Mouse (Mus musculus) lung, adult 18-20 months (tissue): ENCODE measurements around the gene Xpr1.

ENCODE experiments used
- DNase-seq, 2 experiments: peaks; one replicate each; pipeline ENCODE4 v3.0.0; 2022; ENCODE audit warnings: mixed read lengths in 2 of 2

The Xpr1 gene

GRCm38 (mm10) chr1:155400056-155400455 lies 17.2 kb downstream of the Xpr1 start:
- DNase-seq = no peak

GRCm38 (mm10) chr1:155394829-155395228 lies 22.4 kb downstream of the Xpr1 start:
- no peak for DNase-seq

- DNase-seq = no peak
These were observed 23.2 kb downstream of the Xpr1 start for GRCm38 (mm10) chr1:155394021-155394420.

GRCm38 (mm10) chr1:155392825-155393224 lies 24.4 kb downstream of the Xpr1 start:
- no peak for DNase-seq

GRCm38 (mm10) chr1:155391537-155391936 lies 25.7 kb downstream of the Xpr1 start:
- DNase-seq = no peak

- no peak for DNase-seq
These were observed 28.8 kb downstream of the Xpr1 start for GRCm38 (mm10) chr1:155388418-155388817.

GRCm38 (mm10) chr1:155386551-155386950 lies 30.7 kb downstream of the Xpr1 start:
- no peak for DNase-seq

GRCm38 (mm10) chr1:155383319-155384302 lies 33.6 kb downstream of the Xpr1 start:
- no peak for DNase-seq

GRCm38 (mm10) chr1:155381931-155382330 lies 35.3 kb downstream of the Xpr1 start:
- no peak for DNase-seq

GRCm38 (mm10) chr1:155379289-155379688 lies 37.9 kb downstream of the Xpr1 start:
- no peak for DNase-seq

- no peak for DNase-seq
These were observed 44.4 kb downstream of the Xpr1 start for GRCm38 (mm10) chr1:155372821-155373220.

- no peak for DNase-seq
These were observed 47.0 kb downstream of the Xpr1 start for GRCm38 (mm10) chr1:155370075-155370658.

GRCm38 (mm10) chr1:155366366-155366765 lies 50.8 kb downstream of the Xpr1 start:
- DNase-seq = no peak

- no peak for DNase-seq
These were observed 55.6 kb downstream of the Xpr1 start for GRCm38 (mm10) chr1:155361502-155362126.

- no peak for DNase-seq
These were observed 64.1 kb downstream of the Xpr1 start for GRCm38 (mm10) chr1:155353096-155353495.

GRCm38 (mm10) chr1:155351527-155351926 lies 65.7 kb downstream of the Xpr1 start:
- DNase-seq = no peak

GRCm38 (mm10) chr1:155348491-155348890 lies 68.7 kb downstream of the Xpr1 start:
- DNase-seq = no peak

GRCm38 (mm10) chr1:155347339-155347738 lies 69.9 kb downstream of the Xpr1 start:
- no peak for DNase-seq

GRCm38 (mm10) chr1:155344019-155344418 lies 73.2 kb downstream of the Xpr1 start:
- no peak for DNase-seq

GRCm38 (mm10) chr1:155339622-155340021 lies 77.6 kb downstream of the Xpr1 start:
- DNase-seq = no peak

GRCm38 (mm10) chr1:155337315-155337714 lies 79.9 kb downstream of the Xpr1 start:
- DNase-seq = no peak

- no peak for DNase-seq
These were observed 81.3 kb downstream of the Xpr1 start for GRCm38 (mm10) chr1:155335963-155336362.

GRCm38 (mm10) chr1:155322183-155322582 lies 95.0 kb downstream of the Xpr1 start:
- DNase-seq = peak; percentile 8 to 48
